Mouse (Mus musculus): ENCODE measurements around the gene Hspa1l. TPM values are rescaled to one million over a fixed set of nuclear protein-coding genes. Genes with fewer than 3 reads are reported as not detected.

The Hspa1l gene
- not detected for total RNA-seq (2023)

GRCm38 (mm10) chr17:34972069-34972749, at the start of gene Hspa1l, which contains the start of gene Hspa1a:
Gene Hspa1l (plus strand): TSS chr17:34972703.
Gene Hspa1a (minus strand): TSS chr17:34972156.

DNA sequence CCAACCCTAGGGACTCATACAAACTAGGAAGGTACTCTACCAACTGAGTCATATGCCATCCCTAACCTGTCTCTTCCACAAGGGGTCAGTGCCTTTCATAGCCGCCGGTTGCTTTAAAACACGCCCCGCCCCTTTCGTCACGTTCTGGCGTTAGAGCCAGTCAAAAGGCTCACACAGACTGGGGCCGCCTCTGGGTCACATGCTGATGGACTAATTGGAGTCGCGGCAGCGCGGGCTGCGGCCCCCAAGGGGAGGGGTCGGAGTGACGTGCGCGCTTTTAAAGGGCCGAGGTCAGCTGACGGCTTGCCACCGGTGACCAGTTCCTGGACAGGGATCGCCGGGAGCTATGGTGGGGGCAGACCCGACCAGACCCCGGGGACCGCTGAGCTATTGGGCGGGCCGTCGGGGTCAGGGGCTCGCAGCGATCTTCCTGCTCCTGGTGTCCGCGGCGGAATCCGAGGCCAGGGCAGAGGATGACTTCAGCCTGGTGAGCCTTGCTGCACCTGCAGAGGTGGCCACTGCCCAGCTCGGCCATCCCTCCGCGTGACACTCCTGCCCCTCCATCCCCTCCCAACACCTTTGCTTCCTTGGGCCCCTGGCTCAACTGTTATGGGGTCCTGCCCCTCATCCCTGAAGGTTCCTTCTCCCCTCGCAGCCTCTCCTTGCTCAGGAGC, 41.3 kb upstream of the Hspa1l start, which contains the start of gene Neu1:
Gene Neu1, plus strand, starts transcription at position 193 of the 674 bp plus-strand sequence.

GRCm38 (mm10) chr17:34959130-34959778, 13.2 kb upstream of the Hspa1l start, which contains the start of gene Hspa1b:
Gene Hspa1b (minus strand): TSS chr17:34959238.

DNA sequence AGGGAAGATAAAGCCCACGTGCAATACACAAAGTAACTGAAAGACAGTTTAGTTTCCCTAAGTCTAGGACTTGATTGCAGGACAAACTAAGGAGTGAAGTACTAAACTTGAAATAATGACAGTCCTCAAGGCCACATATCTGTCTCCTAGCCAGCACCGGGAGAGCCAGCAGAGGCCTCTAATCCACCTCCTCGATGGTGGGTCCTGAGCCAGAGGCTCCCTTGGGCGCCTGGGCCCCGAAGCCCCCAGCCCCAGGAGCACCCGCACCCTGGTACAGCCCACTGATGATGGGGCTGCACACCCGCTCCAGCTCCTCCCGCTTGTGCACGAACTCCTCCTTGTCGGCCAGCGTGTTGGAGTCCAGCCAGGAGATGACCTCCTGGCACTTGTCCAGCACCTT, 2.7 kb upstream of the Hspa1l start, which contains the start of gene Gm20481:
Gene Gm20481, plus strand, starts transcription at position 91 of the 400 bp plus-strand sequence.

DNA sequence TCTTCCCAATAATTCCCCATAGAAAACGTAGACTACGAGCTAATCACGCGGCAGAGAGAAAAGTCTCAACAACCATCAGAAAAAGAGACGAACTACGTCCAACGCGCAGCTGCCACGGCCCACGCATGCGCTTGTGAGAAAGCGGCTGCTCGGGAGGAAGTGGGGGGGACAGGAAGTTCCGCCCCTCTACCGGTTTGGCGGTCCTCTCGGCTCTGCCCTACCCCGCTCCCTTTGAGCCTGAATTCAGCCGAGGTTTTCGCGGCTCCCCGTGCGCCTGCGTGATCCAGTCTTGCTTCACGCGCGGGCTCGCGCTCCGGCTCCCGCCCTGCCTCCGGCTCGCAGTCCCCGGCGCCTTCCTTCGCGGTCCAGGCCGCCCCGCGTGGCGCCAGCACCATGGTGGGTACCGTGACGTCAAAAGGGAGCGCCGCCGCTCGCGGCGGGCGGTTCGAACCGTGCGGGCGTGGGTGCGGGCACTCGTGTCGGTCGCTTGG, 9.2 kb downstream of the Hspa1l start, which contains the start of gene Lsm2:
Gene Lsm2, plus strand, starts transcription at position 173 of the 491 bp plus-strand sequence.

DNA sequence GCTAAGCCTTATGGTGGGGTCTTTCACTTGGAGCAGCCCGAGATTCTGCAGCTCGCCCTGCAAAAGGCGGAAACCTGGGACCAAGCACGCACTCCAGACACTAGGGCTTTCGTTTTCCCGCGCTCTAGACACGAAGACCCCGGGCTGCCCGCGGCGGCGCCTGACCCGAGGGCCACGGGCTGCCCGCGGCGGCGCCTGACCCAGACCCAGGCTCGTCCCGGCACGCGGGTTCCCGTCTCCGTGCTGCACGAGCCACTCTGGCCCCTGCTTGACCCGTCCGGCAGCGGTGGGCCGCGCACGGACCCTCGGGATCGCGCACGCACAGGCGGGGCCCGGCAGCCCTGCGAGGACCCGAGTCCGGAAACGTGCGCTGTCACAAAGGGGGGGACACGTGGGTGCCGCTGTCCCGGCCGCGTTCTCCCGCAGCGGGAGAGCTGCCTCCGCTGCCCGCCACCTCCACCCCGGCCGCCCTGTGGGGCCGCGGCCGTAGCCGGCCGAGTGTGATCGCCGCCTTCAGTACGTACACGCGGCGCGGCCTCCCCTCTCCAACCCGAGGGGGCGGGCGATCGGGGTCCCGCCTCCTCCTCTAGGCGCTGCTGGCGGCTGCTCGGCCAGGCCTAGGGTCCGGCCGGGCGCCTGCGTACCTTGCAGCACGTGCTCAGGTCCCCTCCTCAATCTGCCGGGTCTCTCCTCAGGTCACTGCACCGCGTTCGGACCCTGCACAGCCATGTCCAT, 28.4 kb downstream of the Hspa1l start, which contains the start of gene Vars:
Gene Vars, plus strand, starts transcription at position 271 of the 735 bp plus-strand sequence.

GRCm38 (mm10) chr17:35016376-35016775, 43.9 kb downstream of the Hspa1l start, which contains the start of gene Vwa7:
Gene Vwa7 (plus strand): TSS chr17:35016579.

GRCm38 (mm10) chr17:35027277-35028068, 55.0 kb downstream of the Hspa1l start, which contains the start of gene Sapcd1:
Gene Sapcd1 (minus strand): TSS chr17:35028016.

Other genes with a start within 250 kb of the Hspa1l start
- gene C4b, start 228.8 kb upstream of the Hspa1l start, total RNA-seq (2023) = 4.4 TPM
- 0.33 TPM for gene Cyp21a1, start 168.1 kb upstream of the Hspa1l start, total RNA-seq (2023)
- gene Stk19, start 135.8 kb upstream of the Hspa1l start, total RNA-seq (2023) = 51.0 TPM
- 96.6 TPM for gene Dxo, start 135.7 kb upstream of the Hspa1l start, total RNA-seq (2023)
- gene Skiv2l, start 122.5 kb upstream of the Hspa1l start, total RNA-seq (2023) = 117 TPM
- 27.3 TPM for gene Nelfe, start 122.3 kb upstream of the Hspa1l start, total RNA-seq (2023)
- 2.4 TPM for gene Cfb, start 110.2 kb upstream of the Hspa1l start, total RNA-seq (2023)
- gene Zbtb12, start 93.2 kb upstream of the Hspa1l start, total RNA-seq (2023) = 4.9 TPM
- 1.2 TPM for gene Gm20547, start 90.7 kb upstream of the Hspa1l start, total RNA-seq (2023)
- gene C2, start 74.4 kb upstream of the Hspa1l start, total RNA-seq (2023) = 6.4 TPM
- gene Ehmt2, start 74.2 kb upstream of the Hspa1l start, total RNA-seq (2023) = 133 TPM
- not detected for gene Slc44a4, start 58.2 kb upstream of the Hspa1l start, total RNA-seq (2023)
- gene Neu1, start 41.5 kb upstream of the Hspa1l start, total RNA-seq (2023) = 56.3 TPM
- 146 TPM for gene Hspa1b, start 13.5 kb upstream of the Hspa1l start, total RNA-seq (2023)
- not detected for gene Gm20481, start 2.8 kb upstream of the Hspa1l start, total RNA-seq (2023)
- 70.6 TPM for gene Hspa1a, start 547 bp upstream of the Hspa1l start, total RNA-seq (2023)
- 39.0 TPM for gene Lsm2, start 9.2 kb downstream of the Hspa1l start, total RNA-seq (2023)
- 84.6 TPM for gene Vars, start 28.3 kb downstream of the Hspa1l start, total RNA-seq (2023)
- 0.21 TPM for gene Vwa7, start 43.9 kb downstream of the Hspa1l start, total RNA-seq (2023)
- gene Sapcd1, start 55.3 kb downstream of the Hspa1l start, total RNA-seq (2023) = not detected
- gene Msh5, start 74.0 kb downstream of the Hspa1l start, total RNA-seq (2023) = 3.9 TPM
- gene Clic1, start 77.3 kb downstream of the Hspa1l start, total RNA-seq (2023) = 157 TPM
- 2.5 TPM for gene Ddah2, start 86.3 kb downstream of the Hspa1l start, total RNA-seq (2023)
- not detected for gene Ly6g6c, start 92.7 kb downstream of the Hspa1l start, total RNA-seq (2023)
- gene Mpig6b, start 93.5 kb downstream of the Hspa1l start, total RNA-seq (2023) = 0.27 TPM
- not detected for gene Ly6g6e, start 104.2 kb downstream of the Hspa1l start, total RNA-seq (2023)
- not detected for gene Ly6g6d, start 105.4 kb downstream of the Hspa1l start, total RNA-seq (2023)
- not detected for gene Ly6g6f, start 112.9 kb downstream of the Hspa1l start, total RNA-seq (2023)
- gene Abhd16a, start 116.6 kb downstream of the Hspa1l start, total RNA-seq (2023) = 69.9 TPM
- not detected for gene Ly6g5c, start 135.6 kb downstream of the Hspa1l start, total RNA-seq (2023)
- gene Ly6g5b, start 142.7 kb downstream of the Hspa1l start, total RNA-seq (2023) = 0.83 TPM
- gene Gpank1, start 148.8 kb downstream of the Hspa1l start, total RNA-seq (2023) = 27.0 TPM
- 141 TPM for gene Csnk2b, start 149.3 kb downstream of the Hspa1l start, total RNA-seq (2023)
- gene D17H6S53E, start 153.7 kb downstream of the Hspa1l start, total RNA-seq (2023) = 20.6 TPM
- gene Apom, start 159.3 kb downstream of the Hspa1l start, total RNA-seq (2023) = not detected
- gene Bag6, start 162.5 kb downstream of the Hspa1l start, total RNA-seq (2023) = 438 TPM
- 294 TPM for gene Prrc2a, start 192.2 kb downstream of the Hspa1l start, total RNA-seq (2023)
- 3.0 TPM for gene Aif1, start 203.4 kb downstream of the Hspa1l start, total RNA-seq (2023)
- 14.3 TPM for gene Lst1, start 215.7 kb downstream of the Hspa1l start, total RNA-seq (2023)
- 538 TPM for gene Ltb, start 221.7 kb downstream of the Hspa1l start, total RNA-seq (2023)
- gene Tnf, start 229.3 kb downstream of the Hspa1l start, total RNA-seq (2023) = 18.7 TPM
- 15.2 TPM for gene Lta, start 232.6 kb downstream of the Hspa1l start, total RNA-seq (2023)
- not detected for gene Gm16181, start 248.1 kb downstream of the Hspa1l start, total RNA-seq (2023)